Mouse (Mus musculus) MN1 (cell line): ENCODE measurements around the gene Usp1.

Experiments used
- DNase-seq: peaks from one replicate; pipeline ENCODE4 v3.0.0-alpha.2; 2016; ENCODE audit warnings: low spot score

The Usp1 gene

DNA sequence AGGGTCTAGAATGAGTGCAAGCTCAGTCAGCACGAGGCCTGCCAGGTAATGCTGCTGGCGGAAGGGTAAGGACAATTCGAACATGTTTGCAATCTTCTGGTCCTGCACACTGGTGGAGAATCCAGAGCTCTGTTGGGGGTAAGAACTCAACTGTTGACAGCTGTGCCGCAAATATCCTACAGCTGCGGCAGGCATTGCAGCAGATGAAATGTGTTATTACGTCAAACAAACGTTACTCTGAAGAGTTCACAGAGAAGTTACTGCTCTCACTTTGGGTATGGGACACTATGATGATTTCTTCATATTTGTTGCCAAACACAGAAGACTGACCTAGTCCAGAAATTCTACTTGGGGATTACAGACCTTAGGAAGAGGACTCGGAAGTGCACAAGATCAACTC is 61.1 kb downstream of the Usp1 start:
- no peak for DNase-seq
